Mouse (Mus musculus) limb, embryonic 15.5 days (tissue): ENCODE measurements around the gene Casz1. TPM values are rescaled to one million over a fixed set of nuclear protein-coding genes. Genes with fewer than 3 reads are reported as not detected.
A peak's percentile ranks its signal among the peaks of the same experiment; 100 is the strongest.

Experiments used
- ATAC-seq: fragments of 200-750 bp; cut with Nextera tagmentation; 2 replicates; pipeline ENCODE4 v1.8.0; 2017; ENCODE audit warnings: low read depth, moderate TSS enrichment; ENCODE audit not compliant: insufficient number of reproducible peaks, low FRiP score, low TSS enrichment
- H3K27ac ChIP-seq: fragments of 300-500 bp; sonication (generic); 2 replicates; pipeline ENCODE4 v1.5.1; 2015; ENCODE audit warnings: moderate library complexity, mild to moderate bottlenecking, inconsistent platforms
- H3K27me3 ChIP-seq: fragments of 300-500 bp; sonication (generic); 2 replicates; pipeline ENCODE4 v1.6.1; 2015; ENCODE audit warnings: inconsistent platforms
- H3K36me3 ChIP-seq: fragments of 300-500 bp; sonication (generic); 2 replicates; pipeline ENCODE4 v1.6.1; 2015; ENCODE audit warnings: inconsistent platforms
- H3K4me1 ChIP-seq: fragments of 300-500 bp; sonication (generic); 2 replicates; pipeline ENCODE4 v1.6.1; 2015; ENCODE audit warnings: inconsistent platforms
- H3K4me2 ChIP-seq: fragments of 300-500 bp; sonication (generic); 2 replicates; pipeline ENCODE4 v1.6.1; 2015; ENCODE audit warnings: mild to moderate bottlenecking, inconsistent platforms
- H3K4me3 ChIP-seq: fragments of 300-500 bp; sonication (generic); 2 replicates; pipeline ENCODE4 v1.5.1; 2015; ENCODE audit warnings: mild to moderate bottlenecking, inconsistent platforms
- H3K9ac ChIP-seq: fragments of 300-500 bp; sonication (generic); 2 replicates; pipeline ENCODE4 v1.6.1; 2015; ENCODE audit warnings: inconsistent platforms
- H3K9me3 ChIP-seq: fragments of 300-500 bp; sonication (generic); 2 replicates; pipeline ENCODE4 v1.6.1; 2016; ENCODE audit warnings: inconsistent platforms
- WGBS: fragments of 180-500 bp; shearing (Covaris S2); methylation state at CpG from one replicate; pipeline ENCODE4 v1.1.7; 2015; 5-methylcytosine and 5-hydroxymethylcytosine counted together
- polyA plus RNA-seq: library from polyadenylated mRNA; unstranded; fragments of >200 nt; fragmentation: Nextera tagmentation; extraction: Ambion mirVana; gene quantifications from 2 replicates; pipeline ENCODE4 v1.2.1, GENCODE M21; 2015

Casz1 gene
- polyA plus RNA-seq, 1 experiment from 2014 or later = 7.2 TPM

DNA sequence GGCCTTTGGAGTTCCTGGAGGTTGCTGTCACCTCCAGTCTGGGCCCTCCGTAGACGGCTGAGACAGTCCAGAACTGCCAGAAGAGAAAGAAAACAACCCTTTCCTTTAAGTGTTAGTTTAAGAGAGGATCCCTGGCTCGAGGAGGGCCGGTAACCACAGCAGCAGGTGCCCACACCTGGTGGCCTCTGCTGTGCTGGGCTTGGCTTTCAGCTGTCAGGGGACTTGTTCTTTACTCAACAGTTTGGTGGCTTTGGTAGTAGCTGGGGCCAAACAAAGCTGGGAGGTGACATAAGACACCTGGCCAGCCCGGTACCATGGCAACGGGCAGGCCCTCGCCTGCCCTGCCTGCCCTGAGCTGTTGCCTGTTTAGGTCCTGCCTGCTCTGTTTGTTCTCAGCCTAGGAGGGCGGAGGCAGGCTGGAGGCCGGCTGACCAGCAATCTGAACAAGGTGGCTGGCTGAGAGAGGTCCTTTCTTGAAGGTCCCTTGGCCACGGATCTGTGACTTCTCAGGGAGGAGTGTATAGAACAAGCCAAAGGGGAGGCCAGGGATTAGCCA lies 143.7 kb downstream of the Casz1 start:
- no peak for ATAC-seq
- Histone ChIP-seq H3K27ac (no peak overlapping the region), H3K27me3 (peaks cover 67% of the 10 kb centered on the region), H3K4me2 (no peak overlapping the region), H3K4me3 (no peak overlapping the region), H3K4me1 (peaks cover 38% of the 10 kb centered on the region), H3K36me3 (no peaks in the 10 kb centered on the region), H3K9me3 (no peaks in the 10 kb centered on the region), H3K9ac (no peak overlapping the region)
- WGBS = 52% methylated on average over 10 of the region's 10 CpGs

DNA sequence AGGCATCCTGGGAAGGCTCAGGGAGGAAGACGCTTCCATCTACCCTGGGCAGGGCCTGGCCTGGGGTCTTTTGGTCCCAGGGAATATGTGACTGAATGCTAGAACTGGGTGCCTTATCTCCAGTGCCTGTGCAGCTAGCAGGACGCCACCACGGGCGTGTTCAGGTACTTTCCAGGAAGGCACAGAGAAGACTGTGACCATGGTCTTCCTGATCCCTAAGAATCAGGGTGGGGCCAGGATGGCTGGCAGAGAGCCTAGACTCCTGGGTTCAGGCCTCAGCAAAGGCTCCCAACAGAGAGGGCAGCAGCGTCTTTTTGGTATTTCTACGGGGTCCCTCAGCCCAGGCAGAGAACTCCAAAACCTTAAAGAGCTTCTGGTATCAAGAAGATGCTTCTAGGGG lies 146.3 kb downstream of the Casz1 start:
- WGBS = 53% methylated on average over 6 of the region's 6 CpGs
- H3K27me3 ChIP-seq = peaks cover 77% of the 10 kb centered on the region

GRCm38 (mm10) chr4:148950932-148951650 lies 146.9 kb downstream of the Casz1 start:
- Histone ChIP-seq H3K4me3 (peak overlapping the region; percentile 35; the same call in 1 of the 2 replicates), H3K9ac (no peak overlapping the region), H3K27ac (no peak overlapping the region), H3K36me3 (no peaks in the 10 kb centered on the region), H3K9me3 (no peaks in the 10 kb centered on the region), H3K4me2 (peak overlapping the region; percentile 59; the same call in 1 of the 2 replicates), H3K27me3 (peaks cover 79% of the 10 kb centered on the region), H3K4me1 (peaks cover 51% of the 10 kb centered on the region)
- 24% methylated on average over 25 of the region's 25 CpGs for WGBS
- no peak for ATAC-seq

More for the DNA sequence above, 146.3 kb downstream of the Casz1 start:
- Histone ChIP-seq H3K9me3 (no peaks in the 10 kb centered on the region), H3K4me2 (no peak overlapping the region), H3K36me3 (no peaks in the 10 kb centered on the region), H3K9ac (no peak overlapping the region), H3K4me3 (no peak overlapping the region), H3K4me1 (peaks cover 50% of the 10 kb centered on the region), H3K27ac (no peak overlapping the region)
- ATAC-seq = no peak

DNA sequence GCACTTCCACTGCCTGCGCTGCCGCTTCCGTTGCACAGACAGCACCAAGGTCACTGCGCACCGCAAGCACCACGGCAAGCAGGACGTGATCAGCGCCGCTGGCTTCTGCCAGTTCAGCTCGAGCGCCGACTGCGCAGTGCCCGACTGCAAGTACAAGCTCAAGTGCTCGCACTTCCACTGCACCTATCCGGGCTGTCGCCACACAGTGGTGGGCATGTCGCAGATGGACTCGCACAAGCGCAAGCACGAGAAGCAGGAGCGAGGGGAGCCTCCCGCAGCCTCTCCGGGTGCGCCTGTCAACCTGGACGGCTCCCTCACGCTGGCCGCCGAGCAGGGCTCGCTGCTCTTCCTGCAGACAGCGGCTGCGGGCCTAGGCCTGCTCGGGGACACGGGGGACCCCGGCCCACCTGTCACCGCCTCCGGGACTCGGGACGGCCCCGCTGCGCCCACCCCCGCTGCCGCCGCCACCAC lies 147.6 kb downstream of the Casz1 start:
- Histone ChIP-seq H3K4me2 (peak overlapping the region; percentile 59), H3K4me3 (peak overlapping the region; percentile 35), H3K4me1 (peaks cover 54% of the 10 kb centered on the region), H3K36me3 (no peaks in the 10 kb centered on the region), H3K27ac (no peak overlapping the region), H3K9me3 (no peaks in the 10 kb centered on the region), H3K9ac (no peak overlapping the region), H3K27me3 (peaks cover 87% of the 10 kb centered on the region)
- WGBS = 3% methylated on average over 44 of the region's 44 CpGs
- no peak for ATAC-seq

- Histone ChIP-seq H3K9ac (no peak overlapping the region), H3K4me1 (peaks cover 54% of the 10 kb centered on the region), H3K27ac (no peak overlapping the region), H3K27me3 (peaks cover 91% of the 10 kb centered on the region), H3K36me3 (no peaks in the 10 kb centered on the region), H3K4me3 (peak overlapping the region; percentile 35), H3K9me3 (no peaks in the 10 kb centered on the region), H3K4me2 (peak overlapping the region; percentile 59)
- peak; percentile 15; the same call in 1 of the 2 replicates for ATAC-seq
- WGBS = 7% methylated on average over 68 of the region's 69 CpGs
Measured at GRCm38 (mm10) chr4:148952328-148953222, 148.3 kb downstream of the Casz1 start.

GRCm38 (mm10) chr4:148955131-148955813 lies 151.0 kb downstream of the Casz1 start:
- Histone ChIP-seq H3K4me2 (no peak overlapping the region), H3K27me3 (peaks cover 89% of the 10 kb centered on the region), H3K9ac (no peak overlapping the region), H3K27ac (no peak overlapping the region), H3K9me3 (no peaks in the 10 kb centered on the region), H3K36me3 (0 out of 2 replicates have a peak, but pooled peaks cover 6% of the 10 kb centered on the region), H3K4me1 (peaks cover 56% of the 10 kb centered on the region), H3K4me3 (no peak overlapping the region)
- ATAC-seq = no peak
- 71% methylated on average over 14 of the region's 14 CpGs for WGBS

DNA sequence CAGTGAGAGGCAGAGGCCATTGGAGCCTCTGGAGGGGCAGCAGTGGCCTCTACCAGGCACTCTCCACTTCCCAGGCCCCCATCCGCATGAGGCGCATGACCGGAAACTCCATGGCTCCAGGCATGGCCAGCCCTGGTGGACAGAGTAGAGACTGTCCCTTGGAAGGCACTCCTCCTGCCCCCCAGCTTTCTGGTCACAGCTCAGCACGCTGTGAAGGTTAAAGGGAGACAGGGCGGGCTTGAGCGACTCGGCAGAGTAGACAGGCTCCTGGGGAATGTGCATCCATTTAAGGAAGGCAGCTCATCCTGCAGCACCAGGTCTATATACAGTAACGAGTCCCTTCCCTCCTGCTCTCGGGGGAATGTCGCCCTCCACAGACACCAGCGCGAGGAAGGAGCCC lies 155.8 kb downstream of the Casz1 start:
- WGBS = 74% methylated on average over 12 of the region's 12 CpGs
- no peak overlapping the region for H3K27ac ChIP-seq
- H3K4me2 ChIP-seq = no peak overlapping the region
- H3K9ac ChIP-seq = no peak overlapping the region
- H3K36me3 ChIP-seq = peaks cover 33% of the 10 kb centered on the region
- H3K4me1 ChIP-seq = peaks cover 33% of the 10 kb centered on the region
- H3K27me3 ChIP-seq = peaks cover 82% of the 10 kb centered on the region
- ATAC-seq = no peak
- no peaks in the 10 kb centered on the region for H3K9me3 ChIP-seq
- H3K4me3 ChIP-seq = no peak overlapping the region

DNA sequence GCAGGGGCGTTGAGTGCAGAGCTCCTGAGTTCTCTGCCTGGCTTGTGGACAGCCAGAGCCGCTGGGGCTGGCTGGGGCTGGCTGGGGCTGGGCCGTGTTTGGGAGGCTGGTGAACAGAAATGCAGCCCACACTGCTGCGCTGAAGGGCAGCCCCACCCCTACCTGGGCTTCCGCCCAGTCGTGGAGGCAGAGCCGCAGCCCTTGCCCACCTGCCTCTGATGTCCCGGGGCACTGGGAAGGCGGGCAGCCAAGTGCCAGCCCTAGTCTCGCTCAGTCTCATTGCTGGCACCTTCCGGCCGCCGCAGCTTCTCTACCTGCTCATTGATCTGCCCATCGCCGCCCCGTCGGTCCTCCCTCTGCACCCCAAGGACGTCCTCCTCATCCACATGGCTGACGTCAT lies 156.9 kb downstream of the Casz1 start:
- Histone ChIP-seq H3K36me3 (peaks cover 37% of the 10 kb centered on the region), H3K9me3 (no peaks in the 10 kb centered on the region), H3K4me3 (no peak overlapping the region), H3K4me1 (peaks cover 34% of the 10 kb centered on the region), H3K4me2 (no peak overlapping the region), H3K9ac (no peak overlapping the region), H3K27ac (no peak overlapping the region), H3K27me3 (peaks cover 78% of the 10 kb centered on the region)
- no peak for ATAC-seq
- 90% methylated on average over 19 of the region's 19 CpGs for WGBS

- Histone ChIP-seq H3K4me1 (peaks cover 37% of the 10 kb centered on the region), H3K27me3 (peaks cover 78% of the 10 kb centered on the region), H3K36me3 (peaks cover 37% of the 10 kb centered on the region), H3K4me3 (no peak overlapping the region), H3K27ac (no peak overlapping the region), H3K9me3 (no peaks in the 10 kb centered on the region), H3K9ac (no peak overlapping the region), H3K4me2 (no peak overlapping the region)
- WGBS = 82% methylated on average over 1 of the region's 1 CpGs
- ATAC-seq = no peak
Measured at GRCm38 (mm10) chr4:148962096-148962495, 157.9 kb downstream of the Casz1 start.

GRCm38 (mm10) chr4:148964541-148965310 lies 160.5 kb downstream of the Casz1 start:
- H3K9me3 ChIP-seq = no peaks in the 10 kb centered on the region
- H3K27ac ChIP-seq = peak overlapping the region; percentile 59
- peaks cover 39% of the 10 kb centered on the region for H3K4me1 ChIP-seq
- peaks cover 80% of the 10 kb centered on the region for H3K27me3 ChIP-seq
- H3K4me3 ChIP-seq = no peak overlapping the region
- no peak overlapping the region for H3K4me2 ChIP-seq
- peaks cover 36% of the 10 kb centered on the region for H3K36me3 ChIP-seq
- ATAC-seq = peak; percentile 60; the same call in 1 of the 2 replicates
- H3K9ac ChIP-seq = no peak overlapping the region
- 33% methylated on average over 10 of the region's 10 CpGs for WGBS

- Histone ChIP-seq H3K4me1 (peaks cover 44% of the 10 kb centered on the region), H3K27me3 (peaks cover 80% of the 10 kb centered on the region), H3K4me3 (no peak overlapping the region), H3K27ac (no peak overlapping the region), H3K4me2 (no peak overlapping the region), H3K9me3 (no peaks in the 10 kb centered on the region), H3K9ac (no peak overlapping the region), H3K36me3 (peaks cover 25% of the 10 kb centered on the region)
- 79% methylated on average over 5 of the region's 5 CpGs for WGBS
- no peak for ATAC-seq
Measured at GRCm38 (mm10) chr4:148966132-148966531, 161.9 kb downstream of the Casz1 start.
